Mouse (Mus musculus): ENCODE data around the gene P2ry2. TPM values are rescaled to one million over a fixed set of nuclear protein-coding genes. Genes with fewer than 3 reads are reported as not detected.

P2ry2 gene
- total and polyA plus RNA-seq, 3 experiments = 0.87 to 1.7 (median 1.4) TPM

DNA sequence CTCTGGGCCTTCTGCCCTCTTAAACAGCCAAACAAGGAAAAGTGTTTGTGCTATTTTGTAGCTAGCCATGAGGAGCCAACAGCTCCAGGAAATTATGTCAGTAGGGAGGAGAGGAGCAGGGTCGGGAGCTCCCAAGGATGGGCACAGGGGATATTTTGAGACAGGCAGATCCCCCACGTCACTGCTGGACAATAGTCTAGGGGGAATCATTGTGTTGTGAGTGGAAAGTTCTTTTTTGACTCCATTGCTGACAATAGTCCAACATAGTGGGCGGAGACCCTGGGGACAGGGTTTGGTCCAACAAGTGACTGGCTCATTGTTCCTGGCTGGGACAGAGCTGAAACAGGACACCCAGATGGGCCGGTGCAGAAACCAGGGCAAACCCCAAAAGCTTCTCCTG, 19.5 kb downstream of the P2ry2 start:
- dilution Hi-C loops (cut with MboI; ENCODE audit: extremely low pct_ligation_motif_present, extremely low pct_unique_long_range_greater_than_20kb, low sequenced_read_pairs) = no loop called here

GRCm38 (mm10) chr7:100991972-100992371, 20.7 kb downstream of the P2ry2 start:
- Histone ChIP-seq H3K9ac (ENCODE audit: insufficient read depth, low read depth) (no peak overlapping the region), H3K36me3 (replicated peaks in 1 of 2; ENCODE audit: control insufficient read depth in 1 of 2, insufficient read depth in 1 of 2, low read length in 1 of 2) (no peaks in the 10 kb centered on the region), H3K9me3 (replicated peaks; ENCODE audit: low read length) (no peaks in the 10 kb centered on the region), H3K4me3 (replicated peaks in 1 of 3; ENCODE audit: low read depth in 2 of 3, low read length in 2 of 3, poor library complexity in 1 of 3) (no peak overlapping the region), H3K4me1 (ENCODE audit: control insufficient read depth in 1 of 2, insufficient read depth in 2 of 2) (peaks cover 17 to 30% of the 10 kb centered on the region in 2 experiments), H3K27ac (ENCODE audit: insufficient read depth, low read depth) (no peak overlapping the region), H3K27me3 (replicated peaks) (no peaks in the 10 kb centered on the region), H3K79me2 (replicated peaks; ENCODE audit: control insufficient read depth, extremely low read depth, insufficient read depth, poor library complexity, severe bottlenecking) (no peaks in the 10 kb centered on the region), H3K4me2 (ENCODE audit: insufficient read depth, low read depth, poor library complexity, severe bottlenecking) (no peak overlapping the region)
- peak; percentile 5; the same call in 1 of the 2 replicates for TF ChIP-seq USF1 (IDR thresholded peaks at IDR 0.05; ENCODE audit: low read depth, low read length)
- TF ChIP-seq IRF4 (IDR thresholded peaks at IDR 0.05; ENCODE audit: low read depth, low read length) = no peak
- dilution Hi-C loops (cut with MboI; ENCODE audit: extremely low pct_ligation_motif_present, extremely low pct_unique_long_range_greater_than_20kb, low sequenced_read_pairs) (no loop called here), in situ Hi-C loops (cut with MboI; ENCODE audit: low pct_ligation_motif_present, low pct_unique_long_range_greater_than_20kb, low sequenced_read_pairs) (loop anchor here (10.0 kb wide), 1 partner anchor 53 kb away; no protein-coding TSS in a partner anchor)
- peak; percentile 7 for DNase-seq (ENCODE audit: extremely low read depth)

More for the DNA sequence above, 19.5 kb downstream of the P2ry2 start:
- in situ Hi-C loops (cut with MboI; ENCODE audit: low pct_ligation_motif_present, low pct_unique_long_range_greater_than_20kb, low sequenced_read_pairs) = loop anchor here (10.0 kb wide), 1 partner anchor 52 kb away; no protein-coding TSS in a partner anchor
- DNase-seq (ENCODE audit: extremely low read depth) = no peak
- TF ChIP-seq E2F4 (IDR thresholded peaks at IDR 0.05; ENCODE audit: insufficient replicate concordance, low read depth, low read length) (no peak), ELF1 (IDR thresholded peaks at IDR 0.05; ENCODE audit: low read depth, low read length) (no peak), MXI1 (IDR thresholded peaks at IDR 0.05; ENCODE audit: low read depth, low read length) (no peak), RAD21 (IDR thresholded peaks at IDR 0.05; ENCODE audit: low read depth, low read length) (no peak), USF1 (IDR thresholded peaks at IDR 0.05; ENCODE audit: low read depth, low read length) (no peak), ZC3H11A (IDR thresholded peaks at IDR 0.05; ENCODE audit: low read depth, low read length) (no peak), MYC (IDR thresholded peaks at IDR 0.05; ENCODE audit: low read depth, low read length) (no peak), GABPA (IDR thresholded peaks at IDR 0.05; ENCODE audit: insufficient replicate concordance, low read depth, low read length) (no peak), MAX (IDR thresholded peaks at IDR 0.05; ENCODE audit: low read length) (no peak), NELFE (IDR thresholded peaks at IDR 0.05; ENCODE audit: low read depth, low read length) (no peak), SMC3 (IDR thresholded peaks at IDR 0.05; ENCODE audit: low read depth, low read length) (no peak), IRF4 (IDR thresholded peaks at IDR 0.05; ENCODE audit: low read depth, low read length) (no peak), KAT2A (IDR thresholded peaks at IDR 0.05; ENCODE audit: insufficient replicate concordance, low read length) (no peak), MAFK (IDR thresholded peaks at IDR 0.05; ENCODE audit: insufficient replicate concordance, low read length) (no peak), JUN (IDR thresholded peaks at IDR 0.05; ENCODE audit: insufficient read depth, low read depth, low read length) (no peak)
- Histone ChIP-seq H3K36me3 (replicated peaks in 1 of 2; ENCODE audit: control insufficient read depth in 1 of 2, insufficient read depth in 1 of 2, low read length in 1 of 2) (peaks cover 0 to 4% of the 10 kb centered on the region in 2 experiments), H3K4me2 (ENCODE audit: insufficient read depth, low read depth, poor library complexity, severe bottlenecking) (no peak overlapping the region), H3K9me3 (replicated peaks; ENCODE audit: low read length) (no peaks in the 10 kb centered on the region), H3K9ac (ENCODE audit: insufficient read depth, low read depth) (no peak overlapping the region), H3K27ac (ENCODE audit: insufficient read depth, low read depth) (no peak overlapping the region), H3K79me2 (replicated peaks; ENCODE audit: control insufficient read depth, extremely low read depth, insufficient read depth, poor library complexity, severe bottlenecking) (no peaks in the 10 kb centered on the region), H3K4me1 (ENCODE audit: control insufficient read depth in 1 of 2, insufficient read depth in 2 of 2) (peaks cover 11 to 21% of the 10 kb centered on the region in 2 experiments), H3K27me3 (replicated peaks) (no peaks in the 10 kb centered on the region), H3K4me3 (replicated peaks in 1 of 3; ENCODE audit: low read depth in 2 of 3, low read length in 2 of 3, poor library complexity in 1 of 3) (no peak overlapping the region)
